Mouse (Mus musculus): Measurements from ENCODE around the gene Bub1b.

DNA sequence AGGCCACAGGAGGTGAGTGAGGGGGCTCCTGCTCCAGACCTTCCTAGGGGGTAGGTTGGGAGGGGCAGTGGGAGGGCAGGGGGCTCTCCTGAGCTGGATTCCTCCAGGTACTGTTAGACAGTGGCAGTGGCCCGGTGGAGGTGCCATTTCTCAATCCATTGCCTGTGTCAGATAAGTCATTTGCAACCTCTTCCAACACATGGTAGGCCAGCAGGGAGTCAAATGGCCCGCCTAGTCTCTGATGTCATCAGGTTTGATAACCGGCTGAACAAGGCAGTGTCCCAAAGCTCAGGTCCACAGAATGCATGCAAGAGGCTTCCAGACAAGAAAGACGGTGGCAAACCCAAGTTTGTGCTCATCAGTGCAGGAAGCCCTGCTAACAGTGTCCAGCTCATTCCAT, 79.8 kb downstream of the Bub1b start:
- no peak for TF ChIP-seq CTCF (conservative IDR thresholded peaks at IDR 0.05; ENCODE audit: low read length)
- no peak for TF ChIP-seq POU5F1 (IDR thresholded peaks at IDR 0.05; ENCODE audit: borderline replicate concordance, low read length)

All from E14TG2a.4 (cell line).